Mouse (Mus musculus) liver, embryonic 18 days (tissue): Measurements from ENCODE around the gene Asb3. TPM values are rescaled to one million over a fixed set of nuclear protein-coding genes. Genes with fewer than 3 reads are reported as not detected.

Experiments used
- polyA plus RNA-seq: library from polyadenylated mRNA; depleted of rRNA; stranded (reverse); fragments of >200 nt; gene quantifications from 2 replicates; pipeline ENCODE4 v1.2.3, GENCODE M21; 2012; rRNA removed

Gene Asb3
- 4.3 and 4.4 TPM in 2 replicates for polyA plus RNA-seq

DNA sequence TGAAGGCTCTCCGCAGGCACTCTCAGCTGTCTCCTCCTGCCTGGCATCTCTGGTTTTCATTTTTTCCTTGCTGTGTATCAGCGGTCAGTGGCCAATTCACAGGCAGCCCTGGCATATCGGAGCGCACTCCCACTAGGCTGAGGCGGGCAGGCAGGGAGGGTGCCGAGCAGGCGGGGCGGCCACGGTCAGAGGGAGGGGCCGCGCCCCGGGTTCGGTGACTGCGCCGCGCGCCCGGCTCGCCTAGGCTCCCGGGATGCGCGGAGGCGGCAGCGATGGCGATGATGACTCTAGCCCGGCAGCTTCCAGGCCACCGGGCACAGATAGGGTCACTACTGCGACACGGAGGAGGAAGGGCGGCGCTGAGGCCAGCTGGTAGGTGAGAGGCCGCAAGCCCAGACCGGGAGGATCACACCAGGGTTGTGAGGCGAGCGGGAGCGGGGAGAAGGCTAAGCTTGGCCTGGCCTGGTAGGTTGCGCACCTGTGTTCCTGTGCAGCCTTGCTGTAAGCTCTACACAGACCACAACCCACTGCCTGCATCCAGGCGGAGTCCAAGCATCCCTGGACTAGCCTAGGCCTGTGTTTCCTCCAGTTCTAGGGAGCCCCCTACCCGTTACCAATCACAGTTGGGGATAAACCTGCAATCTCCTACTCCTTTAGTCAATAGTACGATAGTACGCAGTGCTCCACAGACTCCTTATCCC lies at the start of gene Asb3, which contains the start of gene Gpr75:
Gene Asb3 (plus strand): TSS at position 246 of the 701 bp plus-strand sequence.
Gene Gpr75 (plus strand): TSS at position 188 of the 701 bp plus-strand sequence.

DNA sequence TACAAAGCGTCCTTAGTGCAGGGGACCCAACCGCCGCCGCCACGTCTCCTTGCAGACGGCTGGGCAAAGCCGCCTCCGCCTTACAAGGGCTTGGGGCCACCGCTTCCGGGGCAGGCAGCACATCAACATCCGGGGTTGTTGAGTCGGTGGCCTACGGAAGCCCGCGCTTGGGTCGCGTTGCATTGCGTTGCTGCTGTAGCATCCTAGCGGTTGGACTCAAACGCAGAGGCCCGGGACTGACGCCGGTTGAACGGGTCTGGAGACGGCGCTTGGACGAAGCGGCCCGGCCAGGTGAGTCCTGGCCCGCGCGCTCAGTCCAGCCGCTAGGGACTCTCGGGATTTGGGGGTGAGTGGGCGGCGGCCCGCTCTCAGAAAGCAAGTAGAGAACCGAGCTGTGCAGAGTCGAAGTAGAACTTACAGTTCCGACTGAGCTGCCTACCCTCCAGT lies 69.1 kb downstream of the Asb3 start, which contains the start of gene Erlec1:
Gene Erlec1 (minus strand): TSS at position 57 of the 447 bp plus-strand sequence.

DNA sequence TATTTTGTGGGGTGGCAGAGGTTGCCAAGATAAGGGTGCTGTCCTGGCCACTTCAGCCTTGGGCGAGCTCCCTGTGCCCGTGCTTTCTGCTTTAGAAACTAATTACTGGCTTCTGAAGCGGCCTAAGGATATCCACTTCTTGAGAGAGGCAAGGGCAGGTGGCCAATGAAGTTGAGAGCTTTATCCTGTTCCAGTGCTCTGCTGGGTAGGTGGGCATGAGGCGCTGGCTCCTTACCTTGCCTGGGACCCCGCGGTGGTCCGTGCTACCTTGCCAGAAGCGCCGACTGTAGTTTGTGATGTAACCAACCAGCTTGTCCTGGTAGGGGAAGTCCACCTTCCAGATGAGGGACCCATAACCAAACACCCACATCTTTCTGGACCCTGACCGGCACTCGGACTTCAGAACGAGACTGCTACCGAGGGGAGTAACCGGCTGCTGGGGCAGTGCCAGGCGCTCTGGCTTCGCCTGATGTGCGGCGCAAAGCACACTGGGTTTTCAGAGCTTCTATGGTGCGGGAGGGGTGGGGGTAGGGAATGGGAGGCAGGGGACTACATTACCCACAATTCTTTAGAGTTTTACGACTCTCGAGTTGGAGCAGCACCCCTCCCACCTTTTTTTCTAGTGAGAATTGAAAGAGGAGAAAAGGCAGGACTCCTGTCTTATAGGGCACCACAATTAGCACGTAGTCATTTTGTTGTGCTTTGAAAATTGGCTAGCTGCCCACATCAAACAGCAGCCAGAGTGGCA lies 100.8 kb downstream of the Asb3 start, which contains the start of gene Chac2:
Gene Chac2 (minus strand): TSS at position 474 of the 748 bp plus-strand sequence.

Other genes with a start within 250 kb of the Asb3 start
- gene Acyp2, start 235.8 kb upstream of the Asb3 start, polyA plus RNA-seq = 1.2 and 1.6 TPM in 2 replicates
- 11.6 and 12.2 TPM in 2 replicates for gene Psme4, start 113.7 kb upstream of the Asb3 start, polyA plus RNA-seq
- 0.02 TPM in 1 of 2 replicates, not detected in the other for gene Gpr75, start 58 bp upstream of the Asb3 start, polyA plus RNA-seq
- gene Erlec1, start 68.9 kb downstream of the Asb3 start, polyA plus RNA-seq = 12.3 and 13.5 TPM in 2 replicates
- 20.4 and 24.0 TPM in 2 replicates for gene Chac2, start 100.9 kb downstream of the Asb3 start, polyA plus RNA-seq